Mouse (Mus musculus) CH12.LX (cell line): ENCODE results near the gene Lix1l. TPM values are rescaled to one million over a fixed set of nuclear protein-coding genes. Genes with fewer than 3 reads are reported as not detected.

Experiments
- DNase-seq: peaks from one replicate; pipeline ENCODE4 v3.0.0-alpha.2; 2013; ENCODE audit errors: extremely low read depth
- H3K27ac ChIP-seq: 2 replicates; pipeline ENCODE4 v1.5.1; 2012; ENCODE audit warnings: low read depth, mild to moderate bottlenecking, control low read depth, moderate library complexity; ENCODE audit not compliant: insufficient read depth
- H3K27me3 ChIP-seq: replicated peaks from 2 replicates; pipeline ENCODE3; 2012; ENCODE audit warnings: inconsistent platforms
- H3K36me3 ChIP-seq, 2 experiments: replicated peaks in 1 of 2; 2 replicates each; pipeline versions ENCODE3 to v1.6.1; 2012; ENCODE audit warnings: inconsistent platforms in 1 of 2, low read length in 1 of 2, mild to moderate bottlenecking in 1 of 2, mixed read lengths in 1 of 2, moderate library complexity in 1 of 2; ENCODE audit not compliant: control insufficient read depth in 1 of 2, insufficient read depth in 1 of 2
- H3K4me1 ChIP-seq, 2 experiments: 2 replicates each; pipeline ENCODE4 v1.6.1; 2012; ENCODE audit warnings: inconsistent platforms in 1 of 2, moderate library complexity in 1 of 2; ENCODE audit not compliant: insufficient read depth in 2 of 2, control insufficient read depth in 1 of 2
- H3K4me2 ChIP-seq: 2 replicates; pipeline ENCODE4 v1.6.1; 2012; ENCODE audit warnings: low read depth, mild to moderate bottlenecking, control low read depth; ENCODE audit not compliant: poor library complexity, insufficient read depth, severe bottlenecking
- H3K4me3 ChIP-seq, 3 experiments: fragments of 150-350 bp in 1 of 3; sonication (generic) in 1 of 3; replicated peaks in 1 of 3; 2 replicates each; pipeline versions ENCODE3 to v1.5.1; 2011 to 2012; ENCODE audit warnings: low read depth in 2 of 3, low read length in 2 of 3, mild to moderate bottlenecking in 2 of 3, moderate library complexity in 2 of 3, control low read depth in 1 of 3, improper control_type of control experiment in 1 of 3, inconsistent platforms in 1 of 3, mixed read lengths in 1 of 3; ENCODE audit not compliant: poor library complexity in 1 of 3
- H3K79me2 ChIP-seq: replicated peaks from 2 replicates; pipeline ENCODE4 v1.6.1; 2012; ENCODE audit warnings: mild to moderate bottlenecking, moderate library complexity; ENCODE audit not compliant: control insufficient read depth, poor library complexity, insufficient read depth, severe bottlenecking; ENCODE audit errors: extremely low read depth
- H3K9ac ChIP-seq: 2 replicates; pipeline ENCODE4 v1.6.1; 2012; ENCODE audit warnings: low read depth, mild to moderate bottlenecking, control low read depth, moderate library complexity; ENCODE audit not compliant: insufficient read depth
- H3K9me3 ChIP-seq: replicated peaks from 2 replicates; pipeline ENCODE3; 2012; ENCODE audit warnings: low read length, inconsistent platforms, mixed read lengths
- BHLHE40 ChIP-seq: IDR thresholded peaks from 2 replicates; pipeline ENCODE4 v1.6.1; 2011; ENCODE audit warnings: mild to moderate bottlenecking, low read depth, low read length, improper control_type of control experiment
- CHD1 ChIP-seq: IDR thresholded peaks from 2 replicates; pipeline ENCODE4 v1.6.1; 2012; ENCODE audit warnings: low read depth, low read length, improper control_type of control experiment, inconsistent platforms
- CHD2 ChIP-seq: IDR thresholded peaks from 2 replicates; pipeline ENCODE4 v1.6.1; 2011; ENCODE audit warnings: low read length, improper control_type of control experiment
- EP300 ChIP-seq: IDR thresholded peaks from 2 replicates; pipeline ENCODE4 v1.6.1; 2011; ENCODE audit warnings: low read length, improper control_type of control experiment
- GABPA ChIP-seq: IDR thresholded peaks from 2 replicates; pipeline ENCODE4 v1.6.1; 2012; ENCODE audit warnings: low read depth, low read length, improper control_type of control experiment, inconsistent platforms; ENCODE audit not compliant: insufficient replicate concordance
- HCFC1 ChIP-seq: IDR thresholded peaks from 2 replicates; pipeline ENCODE4 v1.6.1; 2012; ENCODE audit warnings: low read depth, mild to moderate bottlenecking, inconsistent platforms, low read length, improper control_type of control experiment
- JUND ChIP-seq: conservative IDR thresholded peaks from 2 replicates; pipeline ENCODE4 v1.6.1; 2011; ENCODE audit warnings: low read depth, low read length, improper control_type of control experiment
- MEF2A ChIP-seq: IDR thresholded peaks from 2 replicates; pipeline ENCODE4 v1.6.1; 2014; ENCODE audit warnings: low read depth, mild to moderate bottlenecking, inconsistent platforms, low read length, improper control_type of control experiment, borderline replicate concordance
- MXI1 ChIP-seq: IDR thresholded peaks from 2 replicates; pipeline ENCODE4 v1.6.1; 2011; ENCODE audit warnings: mild to moderate bottlenecking, low read depth, low read length, improper control_type of control experiment
- NRF1 ChIP-seq: IDR thresholded peaks from 2 replicates; pipeline ENCODE4 v1.6.1; 2014; ENCODE audit warnings: low read depth, mild to moderate bottlenecking, inconsistent platforms, low read length, improper control_type of control experiment, moderate library complexity
- PAX5 ChIP-seq: IDR thresholded peaks from 2 replicates; pipeline ENCODE4 v1.6.1; 2012; ENCODE audit warnings: low read length, inconsistent platforms, mixed read lengths
- POLR2A ChIP-seq: IDR thresholded peaks from 2 replicates; pipeline ENCODE4 v1.6.1; 2011; ENCODE audit warnings: low read depth, mild to moderate bottlenecking, improper control_type of control experiment, low read length
- RCOR1 ChIP-seq: conservative IDR thresholded peaks from 2 replicates; pipeline ENCODE4 v1.6.1; 2012; ENCODE audit warnings: low read depth, mild to moderate bottlenecking, inconsistent platforms, low read length, improper control_type of control experiment
- SIN3A ChIP-seq: IDR thresholded peaks from 2 replicates; pipeline ENCODE4 v1.6.1; 2012; ENCODE audit warnings: low read length, improper control_type of control experiment, inconsistent platforms
- SMC3 ChIP-seq: IDR thresholded peaks from 2 replicates; pipeline ENCODE4 v1.6.1; 2011; ENCODE audit warnings: low read depth, low read length, improper control_type of control experiment
- TCF12 ChIP-seq: IDR thresholded peaks from 2 replicates; pipeline ENCODE4 v1.6.1; 2014; ENCODE audit warnings: low read depth, mild to moderate bottlenecking, inconsistent platforms, low read length, improper control_type of control experiment
- UBTF ChIP-seq: IDR thresholded peaks from 2 replicates; pipeline ENCODE4 v1.6.1; 2012; ENCODE audit warnings: low read depth, mild to moderate bottlenecking, inconsistent platforms, low read length, improper control_type of control experiment, moderate library complexity
- USF2 ChIP-seq: conservative IDR thresholded peaks from 2 replicates; pipeline ENCODE4 v1.6.1; 2011; ENCODE audit warnings: low read depth, low read length, improper control_type of control experiment
- ZC3H11A ChIP-seq: IDR thresholded peaks from 2 replicates; pipeline ENCODE4 v1.6.1; 2012; ENCODE audit warnings: low read depth, mild to moderate bottlenecking, inconsistent platforms, low read length, improper control_type of control experiment
- ZKSCAN1 ChIP-seq: IDR thresholded peaks from 2 replicates; pipeline ENCODE4 v1.6.1; 2012; ENCODE audit warnings: low read depth, inconsistent platforms, low read length, improper control_type of control experiment, borderline replicate concordance
- ZMIZ1 ChIP-seq: IDR thresholded peaks from 2 replicates; pipeline ENCODE4 v1.6.1; 2012; ENCODE audit warnings: low read depth, mild to moderate bottlenecking, inconsistent platforms, low read length, improper control_type of control experiment
- dilution Hi-C: fragments of 300-500 bp; cut with MboI; formaldehyde crosslinking; loops from 2 replicates; pipeline ENCODE4 v1.14.3; 2020; ENCODE audit warnings: low sequenced_read_pairs; ENCODE audit not compliant: extremely low pct_unique_long_range_greater_than_20kb, extremely low pct_ligation_motif_present
- in situ Hi-C: fragments of 300-500 bp; cut with MboI; formaldehyde crosslinking; loops from 3 replicates; pipeline ENCODE4 v1.14.3; 2019; ENCODE audit warnings: low sequenced_read_pairs, low pct_ligation_motif_present, low pct_unique_long_range_greater_than_20kb, mixed read lengths
- polyA plus RNA-seq: library from polyadenylated mRNA; unstranded; fragments of >175 nt; gene quantifications from 2 replicates; pipeline ENCODE4 v1.2.1, GENCODE M21; 2012; ENCODE audit warnings: low read depth; ENCODE audit not compliant: insufficient read length
- total RNA-seq, 2 experiments: library from RNA; depleted of rRNA; stranded (reverse); fragments of 300-350 nt in 1 of 2; fragments of >200 nt in 1 of 2; gene quantifications; 2 replicates each; pipeline ENCODE4 v1.2.3; 2012 to 2014

Gene Lix1l
- total and polyA plus RNA-seq, 3 experiments: 4.0 to 4.6 (median 4.5) TPM

DNA sequence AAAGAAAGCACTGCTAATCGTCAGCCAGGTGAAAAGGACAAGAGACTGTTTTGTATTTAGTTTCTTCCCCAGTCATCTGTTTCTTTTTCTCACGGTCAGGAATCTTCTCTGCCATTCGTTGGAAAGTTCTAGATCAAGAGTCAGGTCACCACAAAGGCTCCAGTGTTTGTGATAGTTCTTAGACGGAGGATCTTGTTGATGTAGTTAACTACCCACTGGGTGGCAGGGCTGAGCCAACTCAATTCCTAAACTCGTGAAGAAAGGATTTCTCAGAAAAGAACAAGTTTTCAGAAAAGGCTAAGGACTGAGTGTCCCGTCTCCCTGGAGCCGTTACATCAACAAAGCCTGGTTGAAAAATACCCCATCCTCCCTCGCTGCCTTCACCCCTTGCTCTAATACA is 49.7 kb upstream of the Lix1l start (continued):
- peak; percentile 53; the same call in 1 of the 2 replicates for TF ChIP-seq CHD1
- TF ChIP-seq POLR2A: no peak
- TF ChIP-seq SMC3: peak; percentile 94
- peak; percentile 49; the same call in 1 of the 2 replicates for TF ChIP-seq MEF2A
- 0 out of 2 replicates have a peak, but pooled peaks have one; percentile 30 for TF ChIP-seq EP300
- no peak for TF ChIP-seq PAX5
- TF ChIP-seq GABPA: no peak
- no peak for TF ChIP-seq NRF1
- 0 out of 2 replicates have a peak, but pooled peaks have one; percentile 41 for TF ChIP-seq UBTF
- 0 out of 2 replicates have a peak, but pooled peaks have one; percentile 57 for TF ChIP-seq MXI1
- TF ChIP-seq ZKSCAN1: no peak
- peak; percentile 72 for TF ChIP-seq SIN3A
- 0 out of 2 replicates have a peak, but pooled peaks have one; percentile 33 for TF ChIP-seq CHD2
- no peak; the same call in 1 of the 2 replicates for TF ChIP-seq JUND
- TF ChIP-seq HCFC1: no peak

DNA sequence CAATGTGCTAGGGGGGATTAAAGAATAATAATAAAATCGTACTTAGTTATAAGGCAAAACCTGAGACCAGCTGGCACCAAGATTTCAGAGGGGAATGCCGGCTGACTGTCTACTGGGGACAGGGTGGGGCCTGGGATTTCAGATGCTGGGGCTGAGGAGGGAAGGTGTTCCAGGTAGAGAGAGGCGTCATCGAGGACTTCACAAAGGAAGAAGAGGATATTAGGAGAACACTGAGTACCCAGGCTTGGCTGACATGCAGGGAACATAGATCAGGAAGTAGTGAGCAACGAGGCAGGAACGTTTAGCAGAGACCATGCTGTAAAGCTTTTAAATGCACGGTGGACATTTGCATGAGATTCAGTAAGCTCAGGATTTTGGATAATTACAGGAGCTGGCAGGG is 49.1 kb upstream of the Lix1l start:
- H3K27me3 ChIP-seq: no peaks in the 10 kb centered on the region
- H3K36me3 ChIP-seq: no peaks in the 10 kb centered on the region
- no peaks in the 10 kb centered on the region for H3K79me2 ChIP-seq
- no peak overlapping the region for H3K4me3 ChIP-seq
- TF ChIP-seq BHLHE40 (no peak), ZMIZ1 (no peak), ZC3H11A (no peak), ZKSCAN1 (no peak), SMC3 (no peak), TCF12 (no peak), USF2 (no peak), SIN3A (no peak), RCOR1 (no peak)
- H3K9me3 ChIP-seq: no peaks in the 10 kb centered on the region
- H3K9ac ChIP-seq: 0 out of 2 replicates have a peak overlapping the region, but pooled peaks have one; percentile 25
- H3K4me2 ChIP-seq: no peak overlapping the region
- no peak overlapping the region for H3K27ac ChIP-seq
- peaks cover 15 to 53% of the 10 kb centered on the region in 2 experiments for H3K4me1 ChIP-seq
- in situ Hi-C loops (no loop called here), dilution Hi-C loops (no loop called here)
- DNase-seq: no peak
